Mouse (Mus musculus): ENCODE results near the gene Prkaa1. TPM values are rescaled to one million over a fixed set of nuclear protein-coding genes. Genes with fewer than 3 reads are reported as not detected.

Gene Prkaa1
- polyA plus RNA-seq, 1 experiment from 2014 or later: 26.0 TPM

DNA sequence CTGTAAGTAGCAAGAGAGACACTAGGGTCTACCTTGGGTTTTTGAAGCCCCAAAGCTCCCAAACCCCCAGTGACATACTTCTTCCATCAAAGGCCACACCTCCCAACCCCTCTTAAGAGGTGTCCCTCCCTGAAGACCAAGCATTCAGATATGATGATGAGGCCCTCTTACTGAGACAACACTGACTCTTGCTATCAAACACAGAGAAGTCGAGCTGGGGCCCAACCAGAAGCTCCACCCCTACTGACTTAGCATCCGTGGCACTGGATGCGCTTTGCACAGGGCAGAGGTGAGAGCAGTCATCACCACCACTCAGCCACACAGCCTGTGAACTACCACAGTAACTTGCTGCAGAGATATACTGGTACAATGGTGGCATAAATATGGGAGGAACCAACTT, 31.0 kb upstream of the Prkaa1 start:
- 77% methylated on average over 3 of the region's 3 CpGs for WGBS
- Histone ChIP-seq H3K27me3 (replicated peaks; ENCODE audit: control insufficient read depth, insufficient read depth, low read length) (no peaks in the 10 kb centered on the region), H3K27ac (ENCODE audit: low read depth) (no peak overlapping the region), H3K9me3 (ENCODE audit: control insufficient read depth, low read length) (no peaks in the 10 kb centered on the region), H3K36me3 (ENCODE audit: control insufficient read depth, insufficient read depth, low read length) (peaks cover 4% of the 10 kb centered on the region), H3K4me1 (replicated peaks; ENCODE audit: control insufficient read depth, insufficient read depth, low read length) (peaks cover 6% of the 10 kb centered on the region; the same call in 1 of the 2 replicates), H3K9ac (ENCODE audit: low read length) (no peak overlapping the region), H3K4me3 (ENCODE audit: low read depth, low read length) (no peak overlapping the region), H3K4me2 (ENCODE audit: low read length) (no peak overlapping the region)
- DNase-seq (ENCODE audit: low spot score) (peak; percentile 21), ATAC-seq (replicated peaks; ENCODE audit: low FRiP score, low TSS enrichment, low read depth) (no peak)

- WGBS: 62% methylated on average over 8 of the region's 8 CpGs
- H3K4me1 ChIP-seq (replicated peaks; ENCODE audit: control insufficient read depth, insufficient read depth, low read length): peaks cover 16% of the 10 kb centered on the region
- ATAC-seq (replicated peaks; ENCODE audit: low FRiP score, low TSS enrichment, low read depth) (no peak), DNase-seq (ENCODE audit: low spot score) (peak; percentile 50)
- no peaks in the 10 kb centered on the region for H3K9me3 ChIP-seq (ENCODE audit: control insufficient read depth, low read length)
- H3K9ac ChIP-seq (ENCODE audit: low read length): peak overlapping the region; percentile 60
- H3K4me2 ChIP-seq (ENCODE audit: low read length): peak overlapping the region; percentile 65
- no peaks in the 10 kb centered on the region for H3K27me3 ChIP-seq (replicated peaks; ENCODE audit: control insufficient read depth, insufficient read depth, low read length)
- peaks cover 30% of the 10 kb centered on the region for H3K36me3 ChIP-seq (ENCODE audit: control insufficient read depth, insufficient read depth, low read length)
- H3K4me3 ChIP-seq (ENCODE audit: low read depth, low read length): peak overlapping the region; percentile 95
- peak overlapping the region; percentile 89 for H3K27ac ChIP-seq (ENCODE audit: low read depth)
Observed at GRCm38 (mm10) chr15:5115173-5115572, 28.5 kb upstream of the Prkaa1 start.

DNA sequence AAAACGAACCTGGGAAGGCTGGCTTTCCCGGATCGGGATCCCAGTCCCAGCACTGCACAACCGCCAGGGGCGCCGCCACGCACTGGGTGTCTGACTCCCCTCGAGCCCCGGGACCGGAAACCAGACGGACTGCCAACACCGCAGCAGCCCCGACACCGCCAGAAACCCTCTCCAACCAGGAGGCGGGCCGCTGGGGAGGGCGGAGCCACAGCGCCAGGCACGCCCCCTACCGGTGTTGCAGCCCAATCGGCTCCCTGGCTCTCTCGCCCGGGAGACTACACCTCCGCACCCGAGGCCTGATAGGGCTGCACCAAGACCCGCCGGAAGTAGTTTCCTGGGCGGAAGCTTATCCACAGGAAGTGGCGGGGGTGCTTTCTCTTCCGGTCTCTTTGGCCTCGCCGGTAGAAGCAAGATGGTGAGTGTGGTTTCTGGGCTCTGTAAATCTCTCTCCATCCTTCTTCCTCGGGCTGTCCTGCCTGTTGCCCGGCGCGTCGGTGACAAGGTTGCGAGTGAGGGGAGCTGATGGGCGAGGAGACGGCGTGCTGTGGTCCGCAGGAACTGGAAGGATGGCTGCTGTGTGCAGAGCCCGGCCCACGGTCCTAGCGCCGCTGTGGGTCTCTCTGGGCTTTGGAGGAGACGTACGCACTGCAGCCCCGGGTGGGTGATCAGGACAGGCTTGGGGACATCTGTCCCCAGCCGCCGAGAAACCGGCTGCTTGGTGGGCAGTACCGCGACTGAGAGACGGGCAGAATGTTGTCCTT, 27.2 kb upstream of the Prkaa1 start, which contains the start of gene Rpl37:
Rpl37 (plus strand) TSS at position 376 of the 761 bp plus-strand sequence.
- peak; percentile 98 for DNase-seq (ENCODE audit: low spot score)
- WGBS: under 1% methylated on average over 54 of the region's 55 CpGs

GRCm38 (mm10) chr15:5117031-5117601, 26.5 kb upstream of the Prkaa1 start:
- peaks cover 16% of the 10 kb centered on the region for H3K4me1 ChIP-seq (replicated peaks; ENCODE audit: control insufficient read depth, insufficient read depth, low read length)
- no peak for ATAC-seq (replicated peaks; ENCODE audit: low FRiP score, low TSS enrichment, low read depth)
- 1% methylated on average over 22 of the region's 22 CpGs for WGBS
- no peaks in the 10 kb centered on the region for H3K9me3 ChIP-seq (ENCODE audit: control insufficient read depth, low read length)
- H3K27ac ChIP-seq (ENCODE audit: low read depth): peak overlapping the region; percentile 89
- peak overlapping the region; percentile 89 for H3K4me2 ChIP-seq (ENCODE audit: low read length)
- no peak for DNase-seq (ENCODE audit: low spot score)
- peaks cover 47% of the 10 kb centered on the region for H3K36me3 ChIP-seq (ENCODE audit: control insufficient read depth, insufficient read depth, low read length)
- peak overlapping the region; percentile 95 for H3K4me3 ChIP-seq (ENCODE audit: low read depth, low read length)
- peak overlapping the region; percentile 92 for H3K9ac ChIP-seq (ENCODE audit: low read length)
- H3K27me3 ChIP-seq (replicated peaks; ENCODE audit: control insufficient read depth, insufficient read depth, low read length): no peaks in the 10 kb centered on the region

More for the DNA sequence above, 27.2 kb upstream of the Prkaa1 start, which contains the start of gene Rpl37:
- peaks cover 41% of the 10 kb centered on the region for H3K36me3 ChIP-seq (ENCODE audit: control insufficient read depth, insufficient read depth, low read length)
- H3K27ac ChIP-seq (ENCODE audit: low read depth): peak within 1 kb of the TSS; percentile 89
- ATAC-seq (replicated peaks; ENCODE audit: low FRiP score, low TSS enrichment, low read depth): peak; percentile 98
- H3K4me1 ChIP-seq (replicated peaks; ENCODE audit: control insufficient read depth, insufficient read depth, low read length): peaks cover 16% of the 10 kb centered on the region
- peak within 1 kb of the TSS; percentile 95 for H3K4me3 ChIP-seq (ENCODE audit: low read depth, low read length)
- H3K4me2 ChIP-seq (ENCODE audit: low read length): peak within 1 kb of the TSS; percentile 89
- H3K9me3 ChIP-seq (ENCODE audit: control insufficient read depth, low read length): no peaks in the 10 kb centered on the region
- H3K9ac ChIP-seq (ENCODE audit: low read length): peak within 1 kb of the TSS; percentile 92
- H3K27me3 ChIP-seq (replicated peaks; ENCODE audit: control insufficient read depth, insufficient read depth, low read length): no peaks in the 10 kb centered on the region

- Histone ChIP-seq H3K27me3 (replicated peaks; ENCODE audit: control insufficient read depth, insufficient read depth, low read length) (no peaks in the 10 kb centered on the region), H3K4me3 (ENCODE audit: low read depth, low read length) (no peak overlapping the region), H3K27ac (ENCODE audit: low read depth) (no peak overlapping the region), H3K36me3 (ENCODE audit: control insufficient read depth, insufficient read depth, low read length) (peaks cover 58% of the 10 kb centered on the region), H3K9me3 (ENCODE audit: control insufficient read depth, low read length) (no peaks in the 10 kb centered on the region), H3K4me1 (replicated peaks; ENCODE audit: control insufficient read depth, insufficient read depth, low read length) (peaks cover 16% of the 10 kb centered on the region), H3K4me2 (ENCODE audit: low read length) (no peak overlapping the region), H3K9ac (ENCODE audit: low read length) (no peak overlapping the region)
- 92% methylated on average over 9 of the region's 9 CpGs for WGBS
- DNase-seq (ENCODE audit: low spot score) (no peak), ATAC-seq (replicated peaks; ENCODE audit: low FRiP score, low TSS enrichment, low read depth) (no peak)
Observed at GRCm38 (mm10) chr15:5118626-5119025, 25.0 kb upstream of the Prkaa1 start.

- Histone ChIP-seq H3K36me3 (ENCODE audit: control insufficient read depth, insufficient read depth, low read length) (peaks cover 60% of the 10 kb centered on the region), H3K4me2 (ENCODE audit: low read length) (no peak overlapping the region), H3K27me3 (replicated peaks; ENCODE audit: control insufficient read depth, insufficient read depth, low read length) (no peaks in the 10 kb centered on the region), H3K9me3 (ENCODE audit: control insufficient read depth, low read length) (no peaks in the 10 kb centered on the region), H3K4me1 (replicated peaks; ENCODE audit: control insufficient read depth, insufficient read depth, low read length) (peaks cover 16% of the 10 kb centered on the region), H3K27ac (ENCODE audit: low read depth) (no peak overlapping the region), H3K9ac (ENCODE audit: low read length) (no peak overlapping the region), H3K4me3 (ENCODE audit: low read depth, low read length) (no peak overlapping the region)
- no peak for DNase-seq (ENCODE audit: low spot score)
- 84% methylated on average over 2 of the region's 2 CpGs for WGBS
- no peak for ATAC-seq (replicated peaks; ENCODE audit: low FRiP score, low TSS enrichment, low read depth)
Observed at GRCm38 (mm10) chr15:5119192-5119591, 24.5 kb upstream of the Prkaa1 start.

- H3K4me2 ChIP-seq (ENCODE audit: low read length): no peak overlapping the region
- 94% methylated on average over 2 of the region's 2 CpGs for WGBS
- H3K4me1 ChIP-seq (replicated peaks; ENCODE audit: control insufficient read depth, insufficient read depth, low read length): peaks cover 15% of the 10 kb centered on the region
- ATAC-seq (replicated peaks; ENCODE audit: low FRiP score, low TSS enrichment, low read depth) (no peak), DNase-seq (ENCODE audit: low spot score) (no peak)
- no peak overlapping the region for H3K4me3 ChIP-seq (ENCODE audit: low read depth, low read length)
- no peaks in the 10 kb centered on the region for H3K27me3 ChIP-seq (replicated peaks; ENCODE audit: control insufficient read depth, insufficient read depth, low read length)
- H3K27ac ChIP-seq (ENCODE audit: low read depth): no peak overlapping the region
- H3K9me3 ChIP-seq (ENCODE audit: control insufficient read depth, low read length): no peaks in the 10 kb centered on the region
- peaks cover 65% of the 10 kb centered on the region for H3K36me3 ChIP-seq (ENCODE audit: control insufficient read depth, insufficient read depth, low read length)
- no peak overlapping the region for H3K9ac ChIP-seq (ENCODE audit: low read length)
Observed at GRCm38 (mm10) chr15:5119707-5120106, 24.0 kb upstream of the Prkaa1 start.

- no peak overlapping the region for H3K27ac ChIP-seq (ENCODE audit: low read depth)
- no peak for ATAC-seq (replicated peaks; ENCODE audit: low FRiP score, low TSS enrichment, low read depth)
- no peaks in the 10 kb centered on the region for H3K27me3 ChIP-seq (replicated peaks; ENCODE audit: control insufficient read depth, insufficient read depth, low read length)
- no peak overlapping the region for H3K4me2 ChIP-seq (ENCODE audit: low read length)
- WGBS: 92% methylated on average over 12 of the region's 12 CpGs
- no peak overlapping the region for H3K9ac ChIP-seq (ENCODE audit: low read length)
- H3K4me1 ChIP-seq (replicated peaks; ENCODE audit: control insufficient read depth, insufficient read depth, low read length): peaks cover 13% of the 10 kb centered on the region
- H3K4me3 ChIP-seq (ENCODE audit: low read depth, low read length): no peak overlapping the region
- DNase-seq (ENCODE audit: low spot score): no peak
- no peaks in the 10 kb centered on the region for H3K9me3 ChIP-seq (ENCODE audit: control insufficient read depth, low read length)
- peaks cover 67% of the 10 kb centered on the region for H3K36me3 ChIP-seq (ENCODE audit: control insufficient read depth, insufficient read depth, low read length)
Observed at GRCm38 (mm10) chr15:5121535-5122313, 21.9 kb upstream of the Prkaa1 start.

All from intestine, embryonic 14.5 days (tissue).